Mouse (Mus musculus): ENCODE data around the gene Plekha7.

DNA sequence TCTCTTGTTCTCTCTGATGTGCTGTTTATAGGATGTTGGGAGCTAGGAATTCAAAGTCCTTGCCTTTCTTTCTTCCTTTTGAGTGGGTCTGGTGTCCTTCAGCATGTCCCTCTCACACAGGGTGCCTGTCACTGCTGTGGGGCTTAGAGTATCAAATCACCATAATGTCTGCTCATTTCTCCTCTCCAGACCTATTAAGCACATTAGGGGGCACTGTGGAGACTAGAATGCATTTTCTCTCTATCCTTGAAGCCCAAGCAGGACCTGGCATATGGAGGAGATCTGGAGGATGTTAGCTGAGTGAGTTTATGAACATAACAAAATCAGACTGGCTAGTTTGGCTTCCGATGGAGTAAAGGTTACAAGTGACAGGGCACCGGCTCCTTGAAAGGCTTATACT lies 161.1 kb downstream of the Plekha7 start:
- TF ChIP-seq CTCF (IDR thresholded peaks at IDR 0.05; ENCODE audit: borderline replicate concordance, control insufficient read depth, extremely low read depth, insufficient read depth, low read length, poor library complexity) (no peak), POLR2A (IDR thresholded peaks at IDR 0.05; ENCODE audit: control insufficient read depth, extremely low read depth, insufficient read depth, low read length, poor library complexity) (no peak)

Data from thymus, adult 2 months (tissue).